Mouse (Mus musculus) adrenal gland, adult 2 months (tissue): ENCODE data around the gene Gm10283. TPM values are rescaled to one million over a fixed set of nuclear protein-coding genes. Genes with fewer than 3 reads are reported as not detected.
"Not testable (repeated sequence)": the region's sequence is repeated elsewhere in the genome, so short reads cannot be mapped to it uniquely, and the experiment has no call there.

ENCODE experiments used
- DNase-seq: peaks from one replicate; pipeline ENCODE4 v3.0.0; 2021
- long read RNA-seq: library from polyadenylated mRNA; stranded (forward); transcript quantifications from one replicate; pipeline ENCODE4 v2.0.0, GENCODE M21; 2021
- polyA plus RNA-seq: library from polyadenylated mRNA; depleted of rRNA; stranded (reverse); fragments of >200 nt; gene quantifications from 2 replicates; pipeline ENCODE4 v1.2.3, GENCODE M21; 2012; rRNA removed
- total RNA-seq, 2 experiments: library from RNA; stranded (reverse); gene quantifications; 2 replicates each; pipeline ENCODE4 v1.2.3; 2021

Gm10283 gene
- total RNA-seq (not detected), polyA plus RNA-seq (not detected in 2 replicates)
- long read RNA-seq: 0 reads

GRCm38 (mm10) chr8:60503098-60503497, at the start of gene Gm10283:
Gene Gm10283 (minus strand): TSS chr8:60503198.
- DNase-seq: no peak

GRCm38 (mm10) chr8:60534945-60535344, 31.9 kb upstream of the Gm10283 start:
- no peak for DNase-seq

- no peak for DNase-seq
Observed at GRCm38 (mm10) chr8:60518286-60518685, 15.3 kb upstream of the Gm10283 start.

DNA sequence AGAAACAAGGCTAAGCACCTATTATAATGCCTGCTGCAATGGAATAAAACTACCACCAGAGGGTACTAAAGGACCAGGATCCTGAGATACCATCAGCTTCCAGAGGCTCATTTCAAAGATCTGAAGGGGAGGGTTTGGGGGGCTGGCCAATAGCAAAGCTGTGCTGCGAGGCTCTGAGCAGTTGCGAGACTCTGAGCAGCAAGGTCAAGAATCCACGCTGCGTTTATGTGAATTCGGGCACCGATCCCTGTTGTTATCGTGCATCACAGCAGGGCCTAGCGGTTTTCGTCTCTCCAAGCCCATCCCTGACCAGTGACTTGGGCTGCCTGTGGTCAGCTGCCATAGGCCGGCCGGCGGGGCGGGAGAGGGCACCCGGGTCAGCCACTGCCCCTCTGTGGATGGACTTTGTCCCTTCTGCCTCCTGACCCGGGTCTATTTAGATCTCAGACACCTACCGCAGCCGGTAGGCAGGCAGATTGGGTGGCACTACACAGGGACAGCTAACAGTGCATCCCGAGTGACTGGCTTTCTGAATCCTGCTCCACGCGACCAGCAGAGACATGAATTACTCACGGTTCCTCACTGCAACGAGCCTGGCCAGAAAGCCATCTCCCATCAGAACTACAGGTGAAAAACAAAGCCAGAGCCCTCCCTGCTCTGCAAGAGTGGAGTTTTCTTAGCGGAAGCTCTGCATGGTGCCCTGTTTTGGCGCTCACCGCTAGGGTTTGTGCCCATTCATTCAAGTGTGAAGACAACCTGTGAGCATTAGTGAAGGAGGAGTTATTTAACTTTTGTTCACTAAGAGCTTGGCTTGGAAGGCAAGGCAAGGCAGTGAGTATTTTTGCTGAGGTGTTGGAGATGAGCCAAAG, 2.9 kb upstream of the Gm10283 start, which contains the start of gene Aadat:
Aadat (plus strand) TSS at position 280 of the 869 bp plus-strand sequence.
- DNase-seq: peak; percentile 66

- DNase-seq: not testable (repeated sequence)
Observed at GRCm38 (mm10) chr8:60495046-60495445, 8.0 kb downstream of the Gm10283 start.

- no peak for DNase-seq
Observed at GRCm38 (mm10) chr8:60494606-60495005, 8.4 kb downstream of the Gm10283 start.

GRCm38 (mm10) chr8:60492471-60492870, 10.5 kb downstream of the Gm10283 start:
- DNase-seq: peak; percentile 30

- DNase-seq: no peak
Observed at GRCm38 (mm10) chr8:60491871-60492270, 11.1 kb downstream of the Gm10283 start.

DNA sequence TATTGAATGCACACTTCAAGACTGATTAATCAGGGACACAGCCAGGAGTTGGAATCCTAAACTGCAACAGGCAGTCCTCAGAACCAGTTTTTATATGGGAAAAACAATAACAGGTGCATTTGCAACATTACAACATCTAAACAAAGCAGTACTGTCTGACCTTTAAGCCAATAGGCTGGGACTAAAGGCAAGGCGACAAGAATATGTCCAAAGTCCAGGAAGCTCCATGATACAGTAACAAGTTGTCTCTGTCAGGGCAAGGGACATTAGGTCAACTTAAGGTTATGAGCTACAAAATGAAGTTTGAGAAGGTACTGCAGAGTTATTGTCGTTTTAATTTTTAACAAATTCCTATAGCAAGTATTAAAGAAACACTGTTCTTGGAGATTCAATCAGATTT, 12.9 kb downstream of the Gm10283 start:
- DNase-seq: no peak

GRCm38 (mm10) chr8:60466686-60467335, 36.2 kb downstream of the Gm10283 start:
- DNase-seq: peak; percentile 55

- no peak for DNase-seq
Observed at GRCm38 (mm10) chr8:60449296-60449695, 53.7 kb downstream of the Gm10283 start.

GRCm38 (mm10) chr8:60444989-60445388, 58.0 kb downstream of the Gm10283 start:
- DNase-seq: no peak

GRCm38 (mm10) chr8:60438557-60438956, 64.4 kb downstream of the Gm10283 start:
- no peak for DNase-seq

- no peak for DNase-seq
Observed at GRCm38 (mm10) chr8:60436872-60437271, 66.1 kb downstream of the Gm10283 start.

GRCm38 (mm10) chr8:60432649-60433048, 70.3 kb downstream of the Gm10283 start:
- no peak for DNase-seq

GRCm38 (mm10) chr8:60406358-60406757, 96.6 kb downstream of the Gm10283 start:
- DNase-seq: no peak

- no peak for DNase-seq
Observed at GRCm38 (mm10) chr8:60404994-60405548, 97.9 kb downstream of the Gm10283 start.

GRCm38 (mm10) chr8:60393675-60394074, 109.3 kb downstream of the Gm10283 start:
- DNase-seq: no peak

- no peak for DNase-seq
Observed at GRCm38 (mm10) chr8:60386589-60386988, 116.4 kb downstream of the Gm10283 start.
